Mouse (Mus musculus) frontal cortex, postnatal 36 days (tissue): ENCODE data around the gene Chst11.

ENCODE experiments used
- DNase-seq, 2 experiments: peaks; one replicate each; pipeline ENCODE4 v3.0.0; 2022; ENCODE audit warnings: low spot score in 2 of 2

Chst11 gene

GRCm38 (mm10) chr10:83168303-83169056, 183.2 kb downstream of the Chst11 start:
- DNase-seq, result no peak

GRCm38 (mm10) chr10:83169554-83169953, 184.3 kb downstream of the Chst11 start:
- DNase-seq, result no peak

GRCm38 (mm10) chr10:83178151-83178550, 192.9 kb downstream of the Chst11 start:
- no peak for DNase-seq

GRCm38 (mm10) chr10:83178661-83179060, 193.4 kb downstream of the Chst11 start:
- DNase-seq, result no peak

- DNase-seq, result peak; percentile 30 to 37
These were observed 196.7 kb downstream of the Chst11 start for GRCm38 (mm10) chr10:83181831-83182572.

GRCm38 (mm10) chr10:83182573-83182960, 197.3 kb downstream of the Chst11 start:
- peak; percentile 48 to 77 for DNase-seq

- DNase-seq, result no peak
These were observed 198.6 kb downstream of the Chst11 start for GRCm38 (mm10) chr10:83183634-83184479.

- DNase-seq, result peak in 1 of 2 experiments; percentile 30
These were observed 199.3 kb downstream of the Chst11 start for GRCm38 (mm10) chr10:83184480-83185069.

- no peak for DNase-seq
These were observed 199.8 kb downstream of the Chst11 start for GRCm38 (mm10) chr10:83185121-83185520.

- no peak for DNase-seq
These were observed 200.9 kb downstream of the Chst11 start for GRCm38 (mm10) chr10:83186167-83186566.

- no peak for DNase-seq
These were observed 201.7 kb downstream of the Chst11 start for GRCm38 (mm10) chr10:83186984-83187383.

- DNase-seq, result no peak
These were observed 203.8 kb downstream of the Chst11 start for GRCm38 (mm10) chr10:83189071-83189470.

GRCm38 (mm10) chr10:83191476-83191875, 206.2 kb downstream of the Chst11 start:
- no peak for DNase-seq

GRCm38 (mm10) chr10:83191982-83192381, 206.7 kb downstream of the Chst11 start:
- DNase-seq, result no peak

GRCm38 (mm10) chr10:83197690-83198336, 212.5 kb downstream of the Chst11 start:
- DNase-seq, result peak; percentile 77 to 84

GRCm38 (mm10) chr10:83198692-83199091, 213.4 kb downstream of the Chst11 start:
- no peak for DNase-seq

GRCm38 (mm10) chr10:83199290-83199689, 214.0 kb downstream of the Chst11 start:
- no peak for DNase-seq

GRCm38 (mm10) chr10:83201525-83201924, 216.2 kb downstream of the Chst11 start:
- DNase-seq, result no peak

GRCm38 (mm10) chr10:83202906-83203702, 217.8 kb downstream of the Chst11 start:
- DNase-seq, result no peak

GRCm38 (mm10) chr10:83208436-83208835, 223.1 kb downstream of the Chst11 start:
- no peak for DNase-seq
